Mouse (Mus musculus) liver, embryonic 14.5 days (tissue): ENCODE results near the gene Gm48552. TPM values are rescaled to one million over a fixed set of nuclear protein-coding genes. Genes with fewer than 3 reads are reported as not detected.

Experiments used
- ATAC-seq: fragments of 200-750 bp; cut with Nextera tagmentation; 2 replicates; pipeline ENCODE4 v1.8.0; 2017; ENCODE audit warnings: moderate number of reproducible peaks, mild to moderate bottlenecking, moderate library complexity; ENCODE audit not compliant: insufficient read depth
- DNase-seq, 3 experiments: peaks; one replicate each; pipeline ENCODE4 v3.0.0-alpha.2; 2012 to 2013; ENCODE audit warnings: low read depth in 3 of 3, low spot score in 3 of 3
- H3K27ac ChIP-seq: fragments of 300-500 bp; sonication (generic); 2 replicates; pipeline ENCODE4 v1.5.1; 2014; ENCODE audit warnings: moderate library complexity, mild to moderate bottlenecking, control low read depth, inconsistent platforms
- H3K27me3 ChIP-seq: fragments of 300-500 bp; sonication (generic); 2 replicates; pipeline ENCODE4 v1.6.1; 2014; ENCODE audit warnings: mild to moderate bottlenecking, low read length, moderate library complexity; ENCODE audit not compliant: control insufficient read depth, insufficient read depth
- H3K36me3 ChIP-seq: fragments of 300-500 bp; sonication (generic); replicated peaks from 2 replicates; pipeline ENCODE4 v1.6.1; 2014; ENCODE audit warnings: low read depth; ENCODE audit not compliant: control insufficient read depth, insufficient read depth
- H3K4me1 ChIP-seq, 2 experiments: fragments of 200-500 bp in 1 of 2; fragments of 300-500 bp in 1 of 2; sonication (generic) in 1 of 2; replicated peaks; 2 replicates each; pipeline ENCODE4 v1.6.1; 2012 to 2014; ENCODE audit warnings: antibody characterized with exemption in 1 of 2, inconsistent platforms in 1 of 2, low read length in 1 of 2; ENCODE audit not compliant: control insufficient read depth in 2 of 2, insufficient read depth in 2 of 2
- H3K4me2 ChIP-seq: fragments of 300-500 bp; sonication (generic); 2 replicates; pipeline ENCODE4 v1.6.1; 2014; ENCODE audit warnings: low read depth, mild to moderate bottlenecking, control low read depth, moderate library complexity
- H3K4me3 ChIP-seq, 2 experiments: fragments of 200-500 bp in 1 of 2; fragments of 300-500 bp in 1 of 2; sonication (generic) in 1 of 2; 2 replicates each; pipeline ENCODE4 v1.5.1; 2012 to 2014; ENCODE audit warnings: low read depth in 2 of 2, low read length in 2 of 2, mild to moderate bottlenecking in 2 of 2, control low read depth in 1 of 2, inconsistent platforms in 1 of 2, moderate library complexity in 1 of 2; ENCODE audit not compliant: insufficient read depth in 1 of 2
- H3K9ac ChIP-seq: fragments of 300-500 bp; sonication (generic); replicated peaks from 2 replicates; pipeline ENCODE4 v1.6.1; 2014; ENCODE audit warnings: mild to moderate bottlenecking, control low read depth, moderate library complexity
- H3K9me3 ChIP-seq: fragments of 300-500 bp; sonication (generic); 2 replicates; pipeline ENCODE4 v1.6.1; 2016; ENCODE audit warnings: low read length, mixed read lengths; ENCODE audit not compliant: control insufficient read depth
- CTCF ChIP-seq: IDR thresholded peaks from 2 replicates; pipeline ENCODE4 v1.5.1; 2016; ENCODE audit warnings: antibody characterized with exemption, low read depth, control low read depth
- EP300 ChIP-seq: IDR thresholded peaks from 2 replicates; pipeline ENCODE4 v1.6.1; 2016; ENCODE audit warnings: antibody characterized with exemption, low read depth
- WGBS: fragments of 180-500 bp; shearing (Covaris S2); extraction: QIAGEN DNeasy Blood & Tissue Kit; methylation state at CpG from one replicate; pipeline ENCODE4 v1.1.7; 2014; ENCODE audit not compliant: insufficient replicate concordance; 5-methylcytosine and 5-hydroxymethylcytosine counted together
- polyA plus RNA-seq, 2 experiments: library from polyadenylated mRNA; depleted of rRNA in 1 of 2; stranded (reverse) in 1 of 2; unstranded in 1 of 2; fragments of >200 nt; fragmentation: Nextera tagmentation in 1 of 2; extraction: Ambion mirVana in 1 of 2; gene quantifications; 2 replicates each; pipeline versions ENCODE4 v1.2.1 to v1.2.3; 2012 to 2014

Gm48552 gene
- polyA plus RNA-seq, 2 experiments, result 0.36 to 0.90 TPM

DNA sequence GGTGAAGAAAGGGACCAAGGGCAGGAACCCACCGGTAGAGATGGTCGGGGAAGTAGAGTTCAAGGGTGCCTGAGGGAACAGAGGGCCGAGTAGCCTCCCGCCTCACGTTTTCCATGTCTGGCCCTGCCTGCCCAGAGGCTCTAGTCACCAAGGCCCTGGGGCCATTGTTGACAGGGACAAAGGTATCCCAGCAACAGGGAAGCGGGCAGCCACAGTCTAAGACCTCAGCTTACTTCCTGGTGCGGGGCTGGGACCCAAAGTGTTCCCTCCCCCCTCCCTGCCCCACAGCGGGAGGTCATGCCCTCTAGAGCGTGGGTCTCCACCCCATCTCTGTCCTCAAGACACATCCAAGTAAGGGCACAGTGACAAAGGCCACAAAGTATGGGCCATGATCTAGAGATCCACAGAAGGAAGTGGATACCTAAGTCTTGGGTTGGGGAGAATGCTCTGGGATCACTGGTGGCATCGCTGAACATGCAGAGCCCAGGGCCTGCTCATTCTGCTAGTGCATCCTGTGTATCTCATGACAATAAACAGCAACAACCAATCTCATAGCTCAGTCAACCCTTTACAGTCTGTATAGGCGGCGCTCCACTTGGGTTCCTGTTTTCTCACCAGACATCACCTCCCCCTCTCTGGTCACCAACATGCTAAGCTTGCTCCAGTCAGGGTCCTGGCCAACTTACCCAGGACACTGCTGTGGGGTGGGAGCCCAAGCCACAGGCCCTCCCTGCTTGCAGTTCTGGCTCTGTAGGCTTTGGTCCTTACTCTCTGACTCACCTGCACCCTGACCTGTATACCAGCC, 22.9 kb upstream of the Gm48552 start, which contains the start of gene 4930404N11Rik:
Gene 4930404N11Rik, minus strand, starts transcription at position 145 of the 805 bp plus-strand sequence.
- peak within 1 kb of the TSS; percentile 82; the same call in 1 of the 2 replicates for H3K4me2 ChIP-seq
- no peaks in the 10 kb centered on the region for H3K9me3 ChIP-seq
- no peak for DNase-seq
- no peak within 1 kb of the TSS for H3K9ac ChIP-seq
- TF ChIP-seq CTCF, result peak; percentile 2; the same call in 1 of the 2 replicates
- no peak; the same call in 1 of the 2 replicates for TF ChIP-seq EP300
- H3K27me3 ChIP-seq, result no peaks in the 10 kb centered on the region
- WGBS, result 28% methylated on average over 12 of the region's 12 CpGs
- no peak; the same call in 1 of the 2 replicates for ATAC-seq
- H3K4me3 ChIP-seq, result no peak within 1 kb of the TSS
- H3K36me3 ChIP-seq, result peaks cover 70% of the 10 kb centered on the region
- H3K27ac ChIP-seq, result peak within 1 kb of the TSS; percentile 45
- peaks cover 35 to 46% of the 10 kb centered on the region in 2 experiments for H3K4me1 ChIP-seq

DNA sequence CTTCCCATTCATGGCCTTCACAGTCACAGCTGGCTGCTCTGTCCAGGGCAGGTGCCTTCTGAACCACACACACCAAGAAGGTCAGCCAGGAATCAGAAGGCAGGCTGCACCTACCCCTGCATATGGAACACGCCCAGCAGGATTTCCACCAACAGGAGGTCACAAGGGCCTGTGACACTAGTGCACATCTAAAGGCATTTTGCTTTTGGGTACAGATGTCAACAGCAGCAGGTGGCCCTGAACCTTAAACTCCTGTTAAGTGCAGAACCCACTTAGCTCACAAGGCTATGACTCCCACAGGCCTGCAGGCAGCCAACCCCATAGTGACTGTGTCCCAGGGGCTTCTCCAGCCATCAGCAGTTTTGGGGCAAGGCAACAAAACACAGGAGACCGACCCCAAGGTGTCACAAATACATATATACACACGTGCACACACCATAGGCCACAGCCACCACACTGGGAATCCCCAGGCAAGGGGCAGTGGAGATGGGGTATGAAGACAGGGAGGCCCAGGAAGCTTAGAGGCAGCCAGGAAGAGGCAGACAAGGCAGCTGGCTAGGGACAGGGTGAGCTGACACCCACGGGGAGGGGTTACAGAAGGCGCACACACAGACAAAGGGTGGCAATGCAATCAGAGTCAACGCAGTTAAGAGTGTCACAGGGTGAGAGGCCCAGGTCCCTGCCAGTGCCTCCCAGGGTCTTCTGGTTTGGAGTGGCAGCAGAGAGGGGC, 22.2 kb upstream of the Gm48552 start:
- TF ChIP-seq EP300, result peak; percentile 21; the same call in 1 of the 2 replicates
- TF ChIP-seq CTCF, result no peak
- ATAC-seq (no peak), DNase-seq (no peak)
- 67% methylated on average over 6 of the region's 6 CpGs for WGBS
- H3K4me3 ChIP-seq, result no peak overlapping the region
- H3K27ac ChIP-seq, result peak overlapping the region; percentile 34
- no peak overlapping the region for H3K4me2 ChIP-seq
- no peaks in the 10 kb centered on the region for H3K27me3 ChIP-seq
- peaks cover 28 to 38% of the 10 kb centered on the region in 2 experiments for H3K4me1 ChIP-seq
- H3K36me3 ChIP-seq, result peaks cover 72% of the 10 kb centered on the region
- H3K9ac ChIP-seq, result no peak overlapping the region
- H3K9me3 ChIP-seq, result no peaks in the 10 kb centered on the region

DNA sequence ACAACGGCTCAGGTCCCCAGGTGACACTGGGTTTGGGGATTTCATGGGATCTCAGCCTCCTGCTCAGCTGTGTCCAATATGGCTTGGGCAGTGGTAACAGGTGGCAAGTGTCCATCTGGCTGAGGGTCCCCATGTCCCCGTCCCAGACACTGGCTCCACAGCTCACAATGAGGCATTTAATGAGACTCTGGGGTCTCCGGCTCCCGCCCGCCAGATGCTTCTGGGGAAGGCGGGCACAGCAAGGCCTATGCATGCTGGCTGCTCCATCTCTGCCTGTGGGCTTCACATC, 21.7 kb upstream of the Gm48552 start:
- TF ChIP-seq CTCF (no peak), EP300 (no peak)
- DNase-seq, result no peak
- no peaks in the 10 kb centered on the region for H3K27me3 ChIP-seq
- peaks cover 23 to 33% of the 10 kb centered on the region in 2 experiments for H3K4me1 ChIP-seq
- WGBS, result 95% methylated on average over 6 of the region's 6 CpGs
- H3K4me3 ChIP-seq, result no peak overlapping the region
- no peak overlapping the region for H3K27ac ChIP-seq
- H3K9ac ChIP-seq, result no peak overlapping the region
- no peak overlapping the region for H3K4me2 ChIP-seq
- H3K36me3 ChIP-seq, result peaks cover 72% of the 10 kb centered on the region
- ATAC-seq, result no peak
- H3K9me3 ChIP-seq, result no peaks in the 10 kb centered on the region

DNA sequence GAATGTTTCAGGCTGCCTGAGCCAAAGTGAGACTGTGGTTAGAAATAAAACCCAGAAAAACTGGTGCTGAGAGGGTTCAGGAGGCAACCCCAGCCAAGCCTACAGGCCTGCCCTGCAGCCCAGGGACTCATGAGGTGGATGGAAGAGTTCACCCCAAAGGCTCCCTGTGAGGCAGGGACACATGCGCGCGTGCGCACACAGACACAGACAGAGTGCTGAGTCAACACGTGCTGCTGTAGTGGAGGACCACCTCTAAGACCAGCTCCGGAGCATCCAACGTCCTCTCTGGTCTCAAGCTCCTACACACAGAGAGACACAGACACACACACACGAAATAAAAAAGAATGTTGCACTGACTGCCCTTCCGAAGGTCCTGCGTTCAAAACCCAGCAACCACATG, 13.5 kb upstream of the Gm48552 start:
- TF ChIP-seq EP300 (no peak), CTCF (no peak)
- DNase-seq (no peak), ATAC-seq (no peak)
- peak overlapping the region; percentile 20 for H3K27ac ChIP-seq
- H3K4me3 ChIP-seq, result peak overlapping the region in 1 of 2 experiments; percentile 96; a peak in 1 of 4 replicates
- no peak overlapping the region for H3K9ac ChIP-seq
- H3K27me3 ChIP-seq, result no peaks in the 10 kb centered on the region
- 91% methylated on average over 10 of the region's 10 CpGs for WGBS
- peak overlapping the region; percentile 97 for H3K4me2 ChIP-seq
- H3K36me3 ChIP-seq, result peaks cover 65% of the 10 kb centered on the region
- H3K4me1 ChIP-seq, result peaks cover 28 to 33% of the 10 kb centered on the region in 2 experiments
- no peaks in the 10 kb centered on the region for H3K9me3 ChIP-seq
